Mouse (Mus musculus): Measurements from ENCODE around the gene Pga5. TPM values are rescaled to one million over a fixed set of nuclear protein-coding genes. Genes with fewer than 3 reads are reported as not detected.

Gene Pga5
- polyA plus RNA-seq, 1 experiment: not detected

DNA sequence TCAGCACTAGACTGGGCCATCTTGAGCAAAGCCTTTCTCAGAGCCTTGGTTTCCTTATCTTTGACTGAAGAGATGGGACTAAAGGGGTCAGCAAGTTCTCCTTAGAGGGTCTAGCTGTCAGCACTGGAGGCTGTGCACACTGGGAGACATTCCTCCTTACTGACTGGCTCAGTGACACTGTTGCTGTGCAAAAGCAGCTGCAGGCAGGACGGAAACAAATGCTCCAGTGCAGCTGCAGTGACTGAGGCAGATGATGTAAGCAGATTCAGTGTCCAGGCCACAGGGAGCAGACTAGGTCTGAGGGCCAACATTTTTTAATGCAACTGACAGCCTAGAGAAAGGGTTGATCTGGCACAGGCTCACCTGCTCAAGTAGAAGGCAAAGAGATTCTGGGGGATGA is 4.6 kb downstream of the Pga5 start:
- no peak for TF ChIP-seq GATA1 (IDR thresholded peaks at IDR 0.05; ENCODE audit: borderline replicate concordance, low read length)
- no peak for TF ChIP-seq FLI1 (IDR thresholded peaks at IDR 0.05; ENCODE audit: low read length)
- no peak overlapping the region for H3K4me3 ChIP-seq (replicated peaks)

DNA sequence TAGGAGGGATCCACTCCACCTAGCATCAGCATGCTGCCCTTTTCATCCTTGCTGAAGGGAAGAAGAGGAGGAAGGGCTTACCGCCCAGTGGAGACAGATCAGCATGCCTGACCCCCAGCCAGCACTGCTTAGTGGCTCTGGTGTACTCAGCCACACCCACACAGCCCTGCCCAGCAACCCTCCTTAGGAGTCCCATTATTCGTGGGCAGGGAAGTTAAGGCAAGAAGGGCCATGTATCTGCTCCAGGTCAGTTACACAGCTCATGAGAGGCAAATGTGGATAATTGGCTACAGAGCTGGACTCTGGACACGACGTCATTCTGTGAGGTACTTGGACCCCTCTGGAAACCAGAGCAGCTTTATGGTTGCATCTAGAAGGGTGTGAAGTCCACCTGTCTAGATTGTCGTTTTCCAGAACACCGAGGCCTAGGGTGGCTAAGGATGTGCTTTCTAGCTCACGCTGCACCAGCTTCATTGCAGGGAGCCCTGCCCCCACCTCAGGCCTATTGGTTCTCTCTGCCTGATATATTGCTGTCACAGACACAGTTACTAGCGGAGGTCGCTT is 5.9 kb downstream of the Pga5 start:
- TF ChIP-seq FLI1 (IDR thresholded peaks at IDR 0.05; ENCODE audit: low read length) (no peak), GATA1 (IDR thresholded peaks at IDR 0.05; ENCODE audit: borderline replicate concordance, low read length) (no peak)
- H3K9me3 ChIP-seq: no peaks in the 10 kb centered on the region
- no peaks in the 10 kb centered on the region for H3K36me3 ChIP-seq (replicated peaks; ENCODE audit: low read length)
- H3K4me1 ChIP-seq: peaks cover 29% of the 10 kb centered on the region
- H3K4me3 ChIP-seq (replicated peaks): no peak overlapping the region
- H3K27me3 ChIP-seq (replicated peaks): peaks cover 71% of the 10 kb centered on the region

More for the DNA sequence above, 4.6 kb downstream of the Pga5 start:
- no peaks in the 10 kb centered on the region for H3K36me3 ChIP-seq (replicated peaks; ENCODE audit: low read length)
- no peaks in the 10 kb centered on the region for H3K9me3 ChIP-seq
- peaks cover 34% of the 10 kb centered on the region for H3K4me1 ChIP-seq
- peaks cover 71% of the 10 kb centered on the region for H3K27me3 ChIP-seq (replicated peaks)

GRCm38 (mm10) chr19:10671319-10671718 is 6.6 kb downstream of the Pga5 start:
- Histone ChIP-seq H3K9me3 (no peaks in the 10 kb centered on the region), H3K36me3 (replicated peaks; ENCODE audit: low read length) (no peaks in the 10 kb centered on the region), H3K4me3 (replicated peaks) (no peak overlapping the region), H3K4me1 (peaks cover 30% of the 10 kb centered on the region), H3K27me3 (replicated peaks) (peaks cover 67% of the 10 kb centered on the region)
- TF ChIP-seq GATA1 (IDR thresholded peaks at IDR 0.05; ENCODE audit: borderline replicate concordance, low read length) (no peak), FLI1 (IDR thresholded peaks at IDR 0.05; ENCODE audit: low read length) (no peak)

- peaks cover 69% of the 10 kb centered on the region for H3K4me1 ChIP-seq
- H3K27me3 ChIP-seq (replicated peaks): peaks cover 28% of the 10 kb centered on the region
- no peaks in the 10 kb centered on the region for H3K9me3 ChIP-seq
- no peak overlapping the region for H3K4me3 ChIP-seq (replicated peaks)
- H3K36me3 ChIP-seq (replicated peaks; ENCODE audit: low read length): no peaks in the 10 kb centered on the region
- TF ChIP-seq GATA1 (IDR thresholded peaks at IDR 0.05; ENCODE audit: borderline replicate concordance, low read length): no peak
- TF ChIP-seq FLI1 (IDR thresholded peaks at IDR 0.05; ENCODE audit: low read length): no peak
Observed at GRCm38 (mm10) chr19:10665499-10665898, 12.4 kb downstream of the Pga5 start.

GRCm38 (mm10) chr19:10665093-10665492 is 12.8 kb downstream of the Pga5 start:
- no peak for TF ChIP-seq GATA1 (IDR thresholded peaks at IDR 0.05; ENCODE audit: borderline replicate concordance, low read length)
- no peak for TF ChIP-seq FLI1 (IDR thresholded peaks at IDR 0.05; ENCODE audit: low read length)
- H3K4me1 ChIP-seq: peaks cover 73% of the 10 kb centered on the region
- H3K9me3 ChIP-seq: no peaks in the 10 kb centered on the region
- H3K27me3 ChIP-seq (replicated peaks): peaks cover 24% of the 10 kb centered on the region
- no peaks in the 10 kb centered on the region for H3K36me3 ChIP-seq (replicated peaks; ENCODE audit: low read length)
- H3K4me3 ChIP-seq (replicated peaks): no peak overlapping the region

DNA sequence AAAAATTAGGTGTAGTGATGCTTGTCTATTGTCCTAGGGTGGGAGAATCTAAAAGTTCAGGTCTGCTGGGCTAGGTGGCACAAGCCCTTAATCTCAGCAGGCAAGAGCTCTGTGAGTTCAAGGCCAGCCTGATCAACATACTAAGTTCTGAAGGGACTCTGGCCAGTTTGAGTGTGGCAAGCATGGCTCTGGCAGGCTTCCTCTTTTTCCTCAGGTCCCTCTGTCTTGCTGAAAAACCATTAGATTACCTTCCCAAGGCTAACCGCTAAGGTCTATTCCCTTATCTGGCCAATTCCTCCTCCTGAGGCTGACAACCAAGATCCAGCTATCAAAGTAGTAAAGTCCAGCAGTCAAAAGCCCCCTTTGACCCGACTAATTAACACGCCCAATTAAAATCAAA is 15.2 kb downstream of the Pga5 start:
- Histone ChIP-seq H3K27me3 (replicated peaks) (peaks cover 3% of the 10 kb centered on the region), H3K9me3 (peaks cover 4% of the 10 kb centered on the region; the same call in 1 of the 2 replicates), H3K36me3 (replicated peaks; ENCODE audit: low read length) (peaks cover 6% of the 10 kb centered on the region), H3K4me3 (replicated peaks) (no peak overlapping the region), H3K4me1 (peaks cover 73% of the 10 kb centered on the region)
- TF ChIP-seq FLI1 (IDR thresholded peaks at IDR 0.05; ENCODE audit: low read length) (no peak), GATA1 (IDR thresholded peaks at IDR 0.05; ENCODE audit: borderline replicate concordance, low read length) (no peak)

- Histone ChIP-seq H3K4me3 (replicated peaks) (no peak overlapping the region), H3K9me3 (peaks cover 4% of the 10 kb centered on the region; the same call in 1 of the 2 replicates), H3K27me3 (replicated peaks) (peaks cover 3% of the 10 kb centered on the region), H3K36me3 (replicated peaks; ENCODE audit: low read length) (peaks cover 6% of the 10 kb centered on the region), H3K4me1 (peaks cover 76% of the 10 kb centered on the region)
- TF ChIP-seq GATA1 (IDR thresholded peaks at IDR 0.05; ENCODE audit: borderline replicate concordance, low read length): no peak
- TF ChIP-seq FLI1 (IDR thresholded peaks at IDR 0.05; ENCODE audit: low read length): no peak
Observed at GRCm38 (mm10) chr19:10661919-10662318, 16.0 kb downstream of the Pga5 start.

- H3K36me3 ChIP-seq (replicated peaks; ENCODE audit: low read length): peaks cover 6% of the 10 kb centered on the region
- peaks cover 78% of the 10 kb centered on the region for H3K4me1 ChIP-seq
- H3K9me3 ChIP-seq: peaks cover 4% of the 10 kb centered on the region; the same call in 1 of the 2 replicates
- H3K4me3 ChIP-seq (replicated peaks): peak overlapping the region; percentile 76
- H3K27me3 ChIP-seq (replicated peaks): peaks cover 3% of the 10 kb centered on the region
- no peak for TF ChIP-seq FLI1 (IDR thresholded peaks at IDR 0.05; ENCODE audit: low read length)
- TF ChIP-seq GATA1 (IDR thresholded peaks at IDR 0.05; ENCODE audit: borderline replicate concordance, low read length): no peak
Observed at GRCm38 (mm10) chr19:10661373-10661772, 16.5 kb downstream of the Pga5 start.

GRCm38 (mm10) chr19:10658406-10658805 is 19.5 kb downstream of the Pga5 start:
- Histone ChIP-seq H3K36me3 (replicated peaks; ENCODE audit: low read length) (peaks cover 6% of the 10 kb centered on the region), H3K4me3 (replicated peaks) (no peak overlapping the region), H3K4me1 (peaks cover 66% of the 10 kb centered on the region), H3K9me3 (peaks cover 4% of the 10 kb centered on the region; the same call in 1 of the 2 replicates), H3K27me3 (replicated peaks) (peaks cover 17% of the 10 kb centered on the region)
- TF ChIP-seq GATA1 (IDR thresholded peaks at IDR 0.05; ENCODE audit: borderline replicate concordance, low read length): no peak
- no peak for TF ChIP-seq FLI1 (IDR thresholded peaks at IDR 0.05; ENCODE audit: low read length)

GRCm38 (mm10) chr19:10657742-10658141 is 20.1 kb downstream of the Pga5 start:
- Histone ChIP-seq H3K36me3 (replicated peaks; ENCODE audit: low read length) (peaks cover 6% of the 10 kb centered on the region), H3K9me3 (peaks cover 4% of the 10 kb centered on the region; the same call in 1 of the 2 replicates), H3K4me3 (replicated peaks) (no peak overlapping the region), H3K4me1 (peaks cover 61% of the 10 kb centered on the region), H3K27me3 (replicated peaks) (peaks cover 24% of the 10 kb centered on the region)
- TF ChIP-seq FLI1 (IDR thresholded peaks at IDR 0.05; ENCODE audit: low read length) (no peak), GATA1 (IDR thresholded peaks at IDR 0.05; ENCODE audit: borderline replicate concordance, low read length) (no peak)
